Mouse (Mus musculus): ENCODE data around the gene Kif24.

Kif24 gene

GRCm38 (mm10) chr4:41493464-41494116 lies 28.9 kb upstream of the Kif24 start:
- in situ Hi-C loops (cut with MboI, MseI), result no loop called here

GRCm38 (mm10) chr4:41492951-41493350 lies 28.3 kb upstream of the Kif24 start:
- in situ Hi-C loops (cut with MboI, MseI), result no loop called here

GRCm38 (mm10) chr4:41481601-41482017 lies 16.9 kb upstream of the Kif24 start:
- in situ Hi-C loops (cut with MboI, MseI), result no loop called here

GRCm38 (mm10) chr4:41480254-41480653 lies 15.6 kb upstream of the Kif24 start:
- in situ Hi-C loops (cut with MboI, MseI), result no loop called here

- in situ Hi-C loops (cut with MboI, MseI), result no loop called here
These were observed 14.7 kb upstream of the Kif24 start for GRCm38 (mm10) chr4:41479456-41479804.

GRCm38 (mm10) chr4:41478751-41479455 lies 14.2 kb upstream of the Kif24 start:
- in situ Hi-C loops (cut with MboI, MseI), result no loop called here

- in situ Hi-C loops (cut with MboI, MseI), result no loop called here
These were observed 13.0 kb upstream of the Kif24 start for GRCm38 (mm10) chr4:41477648-41478160.

GRCm38 (mm10) chr4:41471384-41471689 lies 6.7 kb upstream of the Kif24 start:
- in situ Hi-C loops (cut with MboI, MseI), result loop anchor here (25.0 kb wide), 1 partner anchor 1334 kb away; the partner anchor contains the start of gene Aco1

GRCm38 (mm10) chr4:41470684-41471383 lies 6.1 kb upstream of the Kif24 start:
- in situ Hi-C loops (cut with MboI, MseI), result loop anchor here (25.0 kb wide), 1 partner anchor 1334 kb away; the partner anchor contains the start of gene Aco1

GRCm38 (mm10) chr4:41470051-41470683 lies 5.5 kb upstream of the Kif24 start:
- in situ Hi-C loops (cut with MboI, MseI), result loop anchor here (25.0 kb wide), 1 partner anchor 1333 kb away; the partner anchor contains the start of gene Aco1

GRCm38 (mm10) chr4:41469199-41469598 lies 4.5 kb upstream of the Kif24 start:
- in situ Hi-C loops (cut with MboI, MseI), result loop anchor here (25.0 kb wide), 1 partner anchor 1332 kb away; the partner anchor contains the start of gene Aco1

- in situ Hi-C loops (cut with MboI, MseI), result loop anchor here (25.0 kb wide), 1 partner anchor 1331 kb away; the partner anchor contains the start of gene Aco1
These were observed 3.9 kb upstream of the Kif24 start for GRCm38 (mm10) chr4:41468396-41469080.

- in situ Hi-C loops (cut with MboI, MseI), result loop anchor here (25.0 kb wide), 1 partner anchor 1328 kb away; the partner anchor contains the start of gene Aco1
These were observed 589 bp upstream of the Kif24 start for GRCm38 (mm10) chr4:41465287-41465665.

GRCm38 (mm10) chr4:41463051-41463738 lies 1.5 kb downstream of the Kif24 start:
- in situ Hi-C loops (cut with MboI, MseI), result loop anchor here (25.0 kb wide), 1 partner anchor 1326 kb away; the partner anchor contains the start of gene Aco1

GRCm38 (mm10) chr4:41460690-41461089 lies 4.0 kb downstream of the Kif24 start:
- in situ Hi-C loops (cut with MboI, MseI), result loop anchor here (25.0 kb wide), 1 partner anchor 1323 kb away; the partner anchor contains the start of gene Aco1

- in situ Hi-C loops (cut with MboI, MseI), result no loop called here
These were observed 17.1 kb downstream of the Kif24 start for GRCm38 (mm10) chr4:41447595-41447994.

- in situ Hi-C loops (cut with MboI, MseI), result no loop called here
These were observed 21.8 kb downstream of the Kif24 start for GRCm38 (mm10) chr4:41442790-41443302.

GRCm38 (mm10) chr4:41438931-41439330 lies 25.8 kb downstream of the Kif24 start:
- in situ Hi-C loops (cut with MboI, MseI), result loop anchor here (10.0 kb wide), 1 partner anchor 1646 kb away; no protein-coding TSS in a partner anchor

- in situ Hi-C loops (cut with MboI, MseI), result no loop called here
These were observed 47.7 kb downstream of the Kif24 start for GRCm38 (mm10) chr4:41416966-41417365.

GRCm38 (mm10) chr4:41409341-41409740 lies 55.3 kb downstream of the Kif24 start:
- in situ Hi-C loops (cut with MboI, MseI), result no loop called here
